Mouse (Mus musculus) hindbrain, embryonic 10.5 days (tissue): Measurements from ENCODE around the gene Rgl1. TPM values are rescaled to one million over a fixed set of nuclear protein-coding genes. Genes with fewer than 3 reads are reported as not detected.

Source experiments
- DNase-seq: peaks from one replicate; pipeline ENCODE4 v3.0.0-alpha.2; 2017; ENCODE audit warnings: low spot score
- H3K27ac ChIP-seq: fragments of 300-500 bp; sonication (generic); 2 replicates; pipeline ENCODE4 v1.5.1; 2016; ENCODE audit warnings: mild to moderate bottlenecking, moderate library complexity
- H3K27me3 ChIP-seq: fragments of 300-500 bp; sonication (generic); 2 replicates; pipeline ENCODE4 v1.6.1; 2016; ENCODE audit warnings: mild to moderate bottlenecking; ENCODE audit not compliant: poor library complexity, insufficient read depth, severe bottlenecking
- H3K36me3 ChIP-seq: fragments of 300-500 bp; sonication (generic); 2 replicates; pipeline ENCODE4 v1.6.1; 2016; ENCODE audit warnings: mild to moderate bottlenecking, moderate library complexity
- H3K4me1 ChIP-seq: fragments of 300-500 bp; sonication (generic); replicated peaks from 2 replicates; pipeline ENCODE4 v1.6.1; 2016; ENCODE audit warnings: mild to moderate bottlenecking
- H3K4me3 ChIP-seq: fragments of 300-500 bp; sonication (generic); 2 replicates; pipeline ENCODE4 v1.5.1; 2016; ENCODE audit warnings: mild to moderate bottlenecking, moderate library complexity
- H3K9me3 ChIP-seq: fragments of 300-500 bp; sonication (generic); 2 replicates; pipeline ENCODE4 v1.6.1; 2016; ENCODE audit warnings: mild to moderate bottlenecking, moderate library complexity
- WGBS: fragments of 180-500 bp; shearing (Covaris S2); methylation state at CpG from one replicate; pipeline ENCODE4 v1.1.7; 2016; 5-methylcytosine and 5-hydroxymethylcytosine counted together
- polyA plus RNA-seq: library from polyadenylated mRNA; unstranded; fragments of >200 nt; fragmentation: Nextera tagmentation; extraction: Ambion mirVana; gene quantifications from 2 replicates; pipeline ENCODE4 v1.2.1, GENCODE M21; 2016

Rgl1 gene
- polyA plus RNA-seq, 1 experiment from 2014 or later: 27.1 TPM

DNA sequence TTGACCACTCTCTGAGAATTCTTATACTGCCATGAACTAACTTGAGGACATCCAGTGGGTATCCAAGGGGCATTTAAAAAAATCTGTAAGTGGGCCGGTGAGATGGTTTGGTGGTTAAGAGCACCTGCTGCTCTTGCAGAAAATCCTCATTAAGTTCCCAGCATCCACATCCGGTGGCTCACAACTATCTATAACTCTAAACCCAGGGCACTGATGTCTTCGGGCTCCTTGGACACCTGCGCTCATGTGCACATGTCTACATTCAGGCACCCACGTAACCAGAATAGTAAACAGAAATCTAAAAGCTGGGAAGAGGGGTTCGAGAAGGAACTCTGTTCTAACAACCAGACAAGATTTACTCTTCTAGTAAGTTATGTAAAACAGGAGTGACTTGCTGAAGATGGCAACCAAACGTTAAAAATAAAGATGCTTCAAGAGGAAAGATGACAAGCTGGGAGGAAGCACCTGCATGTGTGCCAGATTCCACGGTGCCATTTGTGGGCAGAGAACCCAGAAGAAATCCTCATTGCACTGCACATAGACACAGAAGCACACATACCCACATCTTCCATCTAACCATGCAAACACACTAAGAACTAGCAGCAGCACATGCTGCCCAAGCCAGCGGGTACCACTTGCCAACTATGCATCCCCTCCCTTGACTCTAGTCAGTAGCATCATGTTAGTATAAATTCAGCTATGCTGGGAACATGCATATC, 172.2 kb downstream of the Rgl1 start:
- 93% methylated on average over 9 of the region's 9 CpGs for WGBS
- no peak overlapping the region for H3K4me3 ChIP-seq
- no peaks in the 10 kb centered on the region for H3K27me3 ChIP-seq
- H3K4me1 ChIP-seq: peaks cover 41% of the 10 kb centered on the region
- H3K36me3 ChIP-seq: peaks cover 12% of the 10 kb centered on the region
- DNase-seq: no peak
- no peaks in the 10 kb centered on the region for H3K9me3 ChIP-seq
- H3K27ac ChIP-seq: no peak overlapping the region; the same call in 1 of the 2 replicates

DNA sequence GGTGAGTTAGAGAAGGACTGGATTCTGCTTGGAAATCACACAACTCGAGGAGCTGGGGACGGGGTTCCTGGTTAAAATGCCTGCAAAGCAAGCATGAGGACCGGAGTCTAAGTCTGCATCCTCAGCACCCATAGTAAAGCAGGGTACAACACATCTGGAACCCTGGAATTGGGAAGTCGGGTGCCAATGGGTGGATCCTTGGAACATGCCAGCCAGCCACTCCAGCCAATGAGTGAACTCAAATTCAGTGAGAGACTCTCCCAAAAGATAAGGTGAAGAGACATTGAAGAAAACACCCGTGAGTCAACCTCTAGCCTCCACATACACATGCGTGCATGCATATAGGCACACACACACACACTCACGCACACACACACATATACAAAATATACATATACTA, 172.8 kb downstream of the Rgl1 start:
- H3K27ac ChIP-seq: no peak overlapping the region
- no peaks in the 10 kb centered on the region for H3K27me3 ChIP-seq
- H3K36me3 ChIP-seq: peaks cover 12% of the 10 kb centered on the region; the same call in 1 of the 2 replicates
- H3K9me3 ChIP-seq: no peaks in the 10 kb centered on the region
- no peak overlapping the region for H3K4me3 ChIP-seq
- DNase-seq: no peak
- WGBS: 91% methylated on average over 7 of the region's 7 CpGs
- H3K4me1 ChIP-seq: peaks cover 37% of the 10 kb centered on the region

DNA sequence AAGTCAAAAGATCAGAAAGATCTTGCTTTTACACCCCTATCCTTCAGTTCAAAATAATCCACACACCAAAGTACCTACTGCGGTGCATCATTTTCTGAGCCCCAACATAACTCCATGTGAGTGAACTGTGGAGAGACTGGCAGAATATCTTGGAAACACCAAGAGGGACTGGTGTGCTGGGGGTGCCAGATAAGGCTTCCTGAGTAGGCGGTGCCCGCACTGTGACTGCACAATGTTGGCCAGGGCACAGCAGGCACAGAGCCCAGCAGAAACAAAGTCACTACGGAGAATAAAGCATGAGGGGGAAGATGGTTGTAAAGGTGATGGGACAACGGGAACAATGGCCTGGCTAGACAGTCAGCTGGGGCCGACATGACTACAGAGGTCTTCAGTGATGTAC, 173.5 kb downstream of the Rgl1 start:
- H3K4me1 ChIP-seq: peaks cover 37% of the 10 kb centered on the region
- no peak overlapping the region for H3K4me3 ChIP-seq
- peaks cover 12% of the 10 kb centered on the region; the same call in 1 of the 2 replicates for H3K36me3 ChIP-seq
- H3K27me3 ChIP-seq: no peaks in the 10 kb centered on the region
- no peak overlapping the region for H3K27ac ChIP-seq
- 86% methylated on average over 6 of the region's 6 CpGs for WGBS
- no peaks in the 10 kb centered on the region for H3K9me3 ChIP-seq
- DNase-seq: no peak

- Histone ChIP-seq H3K27ac (no peak overlapping the region), H3K36me3 (peaks cover 12% of the 10 kb centered on the region; the same call in 1 of the 2 replicates), H3K27me3 (no peaks in the 10 kb centered on the region), H3K9me3 (no peaks in the 10 kb centered on the region), H3K4me3 (no peak overlapping the region), H3K4me1 (peaks cover 37% of the 10 kb centered on the region)
- WGBS: 90% methylated on average over 15 of the region's 15 CpGs
- no peak for DNase-seq
Measured at GRCm38 (mm10) chr1:152591746-152592498, 174.2 kb downstream of the Rgl1 start.

GRCm38 (mm10) chr1:152590321-152590720, 175.8 kb downstream of the Rgl1 start:
- Histone ChIP-seq H3K4me3 (no peak overlapping the region), H3K9me3 (no peaks in the 10 kb centered on the region), H3K27me3 (no peaks in the 10 kb centered on the region), H3K4me1 (peaks cover 34% of the 10 kb centered on the region), H3K27ac (peak overlapping the region; percentile 29; the same call in 1 of the 2 replicates), H3K36me3 (peaks cover 17% of the 10 kb centered on the region)
- no peak for DNase-seq
- 78% methylated on average over 5 of the region's 5 CpGs for WGBS

- H3K4me1 ChIP-seq: peaks cover 26% of the 10 kb centered on the region
- peaks cover 17% of the 10 kb centered on the region for H3K36me3 ChIP-seq
- no peak for DNase-seq
- WGBS: 51% methylated on average over 9 of the region's 9 CpGs
- H3K27me3 ChIP-seq: no peaks in the 10 kb centered on the region
- no peaks in the 10 kb centered on the region for H3K9me3 ChIP-seq
- H3K4me3 ChIP-seq: no peak overlapping the region
- no peak overlapping the region; the same call in 1 of the 2 replicates for H3K27ac ChIP-seq
Measured at GRCm38 (mm10) chr1:152589331-152589935, 176.7 kb downstream of the Rgl1 start.

DNA sequence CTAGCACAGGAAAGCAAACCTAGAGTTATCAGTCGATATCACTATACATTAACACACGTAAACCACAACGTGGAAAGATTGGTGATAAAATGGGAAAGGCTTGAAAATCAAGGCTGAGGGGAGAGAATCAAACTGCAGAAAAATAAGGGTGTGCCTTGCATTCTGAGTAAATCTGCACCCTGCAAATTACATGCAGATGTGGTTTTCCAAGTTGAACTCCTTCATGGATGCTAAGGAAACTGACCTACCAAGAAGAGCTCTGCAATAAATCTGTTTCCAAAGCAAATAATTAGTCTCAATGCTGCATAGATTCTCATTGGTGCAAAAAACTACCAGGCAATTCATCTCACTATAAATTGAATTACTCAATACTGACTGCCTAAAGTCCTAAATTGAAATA, 178.7 kb downstream of the Rgl1 start:
- 95% methylated on average over 3 of the region's 3 CpGs for WGBS
- Histone ChIP-seq H3K27ac (no peak overlapping the region), H3K9me3 (no peaks in the 10 kb centered on the region), H3K27me3 (no peaks in the 10 kb centered on the region), H3K4me1 (peaks cover 34% of the 10 kb centered on the region), H3K4me3 (no peak overlapping the region), H3K36me3 (peaks cover 13% of the 10 kb centered on the region)
- no peak for DNase-seq

GRCm38 (mm10) chr1:152585385-152585984, 180.7 kb downstream of the Rgl1 start:
- Histone ChIP-seq H3K9me3 (no peaks in the 10 kb centered on the region), H3K27ac (no peak overlapping the region), H3K4me3 (no peak overlapping the region), H3K4me1 (peaks cover 44% of the 10 kb centered on the region), H3K36me3 (peaks cover 6% of the 10 kb centered on the region; the same call in 1 of the 2 replicates), H3K27me3 (peaks cover 3% of the 10 kb centered on the region; the same call in 1 of the 2 replicates)
- 74% methylated on average over 7 of the region's 7 CpGs for whole genome bisulfite sequencing
- DNase-seq: no peak

DNA sequence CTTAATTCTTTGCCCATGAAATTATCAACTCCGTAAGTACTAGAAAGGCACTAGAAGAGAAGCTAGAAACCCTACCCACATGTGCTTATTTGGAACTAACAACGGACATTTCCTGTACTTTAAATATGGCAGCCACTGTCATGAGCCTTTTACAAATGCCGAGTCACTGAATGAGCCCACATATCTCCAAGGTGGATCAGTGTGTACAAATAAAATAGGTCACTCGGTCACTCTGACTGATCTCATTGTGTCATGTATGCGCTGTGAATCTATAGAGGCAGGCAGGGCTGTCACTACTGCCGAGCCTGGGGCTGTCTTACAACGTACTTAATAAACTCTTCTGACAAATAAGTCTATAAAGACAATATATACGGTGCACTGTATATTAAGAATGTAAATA, 181.2 kb downstream of the Rgl1 start:
- no peaks in the 10 kb centered on the region for H3K9me3 ChIP-seq
- 83% methylated on average over 8 of the region's 8 CpGs for WGBS
- H3K27ac ChIP-seq: no peak overlapping the region
- DNase-seq: no peak
- no peak overlapping the region for H3K4me3 ChIP-seq
- H3K4me1 ChIP-seq: peaks cover 46% of the 10 kb centered on the region
- H3K27me3 ChIP-seq: peaks cover 4% of the 10 kb centered on the region
- H3K36me3 ChIP-seq: peaks cover 6% of the 10 kb centered on the region; the same call in 1 of the 2 replicates

- H3K36me3 ChIP-seq: peaks cover 2% of the 10 kb centered on the region; the same call in 1 of the 2 replicates
- DNase-seq: no peak
- no peaks in the 10 kb centered on the region for H3K9me3 ChIP-seq
- WGBS: 78% methylated on average over 13 of the region's 13 CpGs
- H3K27ac ChIP-seq: no peak overlapping the region
- H3K27me3 ChIP-seq: peaks cover 21% of the 10 kb centered on the region
- H3K4me3 ChIP-seq: no peak overlapping the region
- peaks cover 68% of the 10 kb centered on the region for H3K4me1 ChIP-seq
Measured at GRCm38 (mm10) chr1:152581127-152581905, 184.8 kb downstream of the Rgl1 start.

GRCm38 (mm10) chr1:152578944-152579343, 187.2 kb downstream of the Rgl1 start:
- H3K4me3 ChIP-seq: no peak overlapping the region
- H3K27me3 ChIP-seq: peaks cover 28% of the 10 kb centered on the region
- no peak for DNase-seq
- H3K36me3 ChIP-seq: no peaks in the 10 kb centered on the region
- 77% methylated on average over 5 of the region's 5 CpGs for WGBS
- H3K4me1 ChIP-seq: peaks cover 90% of the 10 kb centered on the region
- H3K9me3 ChIP-seq: no peaks in the 10 kb centered on the region
- H3K27ac ChIP-seq: no peak overlapping the region
